Mouse (Mus musculus) hindbrain, embryonic 12.5 days (tissue): ENCODE measurements at regions not wholly inside any gene's neighbourhood (a gene's known extent, or its start where the extent isn't known, plus 50 kb on each side); places are given as distances from the start of the nearest gene placed in this dataset.

ENCODE experiments used
- ATAC-seq: fragments of 200-750 bp; cut with Nextera tagmentation; 2 replicates; pipeline ENCODE4 v1.8.0; 2017; ENCODE audit warnings: moderate TSS enrichment; ENCODE audit not compliant: low FRiP score
- H3K27ac ChIP-seq: fragments of 300-500 bp; sonication (generic); 2 replicates; pipeline ENCODE4 v1.5.1; 2016; ENCODE audit warnings: mild to moderate bottlenecking
- H3K27me3 ChIP-seq: fragments of 300-500 bp; sonication (generic); 2 replicates; pipeline ENCODE4 v1.6.1; 2016; ENCODE audit warnings: mild to moderate bottlenecking
- H3K36me3 ChIP-seq: fragments of 300-500 bp; sonication (generic); 2 replicates; pipeline ENCODE4 v1.6.1; 2016; ENCODE audit warnings: mild to moderate bottlenecking
- H3K4me1 ChIP-seq: fragments of 300-500 bp; sonication (generic); 2 replicates; pipeline ENCODE4 v1.6.1; 2016
- H3K4me2 ChIP-seq: fragments of 300-500 bp; sonication (generic); replicated peaks from 2 replicates; pipeline ENCODE4 v1.6.1; 2016; ENCODE audit warnings: mild to moderate bottlenecking
- H3K4me3 ChIP-seq: fragments of 300-500 bp; sonication (generic); 2 replicates; pipeline ENCODE4 v1.5.1; 2016; ENCODE audit warnings: mild to moderate bottlenecking
- H3K9ac ChIP-seq: fragments of 300-500 bp; sonication (generic); 2 replicates; pipeline ENCODE4 v1.6.1; 2016; ENCODE audit warnings: mild to moderate bottlenecking, moderate library complexity
- H3K9me3 ChIP-seq: fragments of 300-500 bp; sonication (generic); replicated peaks from 2 replicates; pipeline ENCODE4 v1.6.1; 2016; ENCODE audit warnings: mild to moderate bottlenecking
- WGBS: fragments of 180-500 bp; shearing (Covaris S2); methylation state at CpG from one replicate; pipeline ENCODE4 v1.1.7; 2016; 5-methylcytosine and 5-hydroxymethylcytosine counted together

- no peaks in the 10 kb centered on the region for H3K27me3 ChIP-seq
- H3K4me2 ChIP-seq: no peak overlapping the region
- no peaks in the 10 kb centered on the region for H3K9me3 ChIP-seq
- no peak overlapping the region for H3K4me3 ChIP-seq
- H3K4me1 ChIP-seq: no peaks in the 10 kb centered on the region
- H3K9ac ChIP-seq: no peak overlapping the region
- H3K27ac ChIP-seq: no peak overlapping the region
- WGBS: 85% methylated on average over 2 of the region's 2 CpGs
- no peak for ATAC-seq
- no peaks in the 10 kb centered on the region for H3K36me3 ChIP-seq
Observed at GRCm38 (mm10) chr3:68808866-68809265, 60.5 kb upstream of the 1110032F04Rik start.

- Histone ChIP-seq H3K4me2 (no peak overlapping the region), H3K36me3 (no peaks in the 10 kb centered on the region), H3K4me3 (no peak overlapping the region), H3K9me3 (no peaks in the 10 kb centered on the region), H3K9ac (no peak overlapping the region), H3K27me3 (no peaks in the 10 kb centered on the region), H3K27ac (no peak overlapping the region), H3K4me1 (no peaks in the 10 kb centered on the region)
- no peak for ATAC-seq
- 82% methylated on average over 3 of the region's 3 CpGs for WGBS
Observed at GRCm38 (mm10) chr3:68813461-68813860, 55.9 kb upstream of the 1110032F04Rik start.

- H3K27ac ChIP-seq: no peak overlapping the region
- no peaks in the 10 kb centered on the region for H3K36me3 ChIP-seq
- ATAC-seq: no peak
- no peaks in the 10 kb centered on the region for H3K27me3 ChIP-seq
- WGBS: 93% methylated on average over 9 of the region's 9 CpGs
- H3K9ac ChIP-seq: no peak overlapping the region
- H3K4me2 ChIP-seq: no peak overlapping the region
- no peaks in the 10 kb centered on the region for H3K4me1 ChIP-seq
- H3K4me3 ChIP-seq: no peak overlapping the region
- H3K9me3 ChIP-seq: no peaks in the 10 kb centered on the region
Observed at GRCm38 (mm10) chr3:68814011-68814690, 55.2 kb upstream of the 1110032F04Rik start.

- no peak overlapping the region for H3K9ac ChIP-seq
- H3K27me3 ChIP-seq: no peaks in the 10 kb centered on the region
- no peak overlapping the region for H3K4me2 ChIP-seq
- no peaks in the 10 kb centered on the region for H3K36me3 ChIP-seq
- H3K9me3 ChIP-seq: no peaks in the 10 kb centered on the region
- no peak for ATAC-seq
- no peak overlapping the region for H3K4me3 ChIP-seq
- no peaks in the 10 kb centered on the region for H3K4me1 ChIP-seq
- H3K27ac ChIP-seq: no peak overlapping the region
- 92% methylated on average over 6 of the region's 6 CpGs for WGBS
Observed at GRCm38 (mm10) chr3:68815621-68816020, 53.8 kb upstream of the 1110032F04Rik start.

GRCm38 (mm10) chr3:68817321-68817720, 52.1 kb upstream of the 1110032F04Rik start:
- ATAC-seq: no peak
- Histone ChIP-seq H3K9ac (no peak overlapping the region), H3K4me1 (peaks cover 6% of the 10 kb centered on the region), H3K4me2 (no peak overlapping the region), H3K27me3 (no peaks in the 10 kb centered on the region), H3K4me3 (no peak overlapping the region), H3K36me3 (no peaks in the 10 kb centered on the region), H3K27ac (no peak overlapping the region), H3K9me3 (no peaks in the 10 kb centered on the region)
- WGBS: 75% methylated on average over 2 of the region's 2 CpGs
